Mouse (Mus musculus): ENCODE measurements around the gene 1700014D04Rik. TPM values are rescaled to one million over a fixed set of nuclear protein-coding genes. Genes with fewer than 3 reads are reported as not detected.
"Not testable (repeated sequence)": the region's sequence is repeated elsewhere in the genome, so short reads cannot be mapped to it uniquely, and the experiment has no call there.

Gene 1700014D04Rik
- total RNA-seq, 2 experiments from 2014 or later = 0.14 to 0.38 TPM

DNA sequence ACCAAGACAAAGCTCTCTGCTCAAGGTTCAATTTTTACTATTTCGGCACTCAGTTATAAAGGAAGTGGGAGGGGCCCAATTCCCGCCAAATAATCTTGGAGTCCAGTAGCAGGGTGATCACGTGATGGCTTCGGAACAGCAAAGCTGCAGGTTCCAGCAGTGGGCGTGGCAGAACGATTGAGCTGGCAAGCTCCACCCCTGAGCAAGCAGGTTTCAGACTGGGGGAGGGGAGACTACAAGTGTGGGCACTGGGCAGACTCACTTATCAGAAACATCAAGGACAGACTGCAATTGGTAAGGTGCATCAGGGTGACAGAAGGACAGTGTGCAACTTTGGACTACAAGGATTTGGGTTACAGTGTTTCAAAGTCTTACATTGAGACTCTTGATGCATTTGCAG lies 12.2 kb downstream of the 1700014D04Rik start:
- not testable (repeated sequence) for DNase-seq

DNA sequence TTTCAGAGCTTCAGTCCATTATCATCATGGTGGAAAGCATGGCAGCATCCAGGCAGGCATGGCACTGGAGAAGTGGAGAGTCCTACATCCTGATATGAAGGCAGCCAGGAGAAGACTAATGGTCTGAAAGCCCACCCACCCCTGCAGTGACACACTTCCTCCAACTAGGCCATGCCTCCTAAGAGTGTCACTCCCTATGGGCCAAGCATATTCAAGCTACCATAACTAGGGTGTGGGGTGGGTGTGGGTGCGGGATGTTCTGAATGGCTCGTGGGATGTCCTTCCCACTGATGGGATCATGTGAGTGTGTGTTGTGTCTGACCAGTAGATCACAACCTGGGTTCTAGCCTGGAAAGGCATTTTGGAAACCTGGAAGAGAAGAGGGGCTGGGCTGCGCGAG lies 12.6 kb downstream of the 1700014D04Rik start:
- DNase-seq = no peak

DNA sequence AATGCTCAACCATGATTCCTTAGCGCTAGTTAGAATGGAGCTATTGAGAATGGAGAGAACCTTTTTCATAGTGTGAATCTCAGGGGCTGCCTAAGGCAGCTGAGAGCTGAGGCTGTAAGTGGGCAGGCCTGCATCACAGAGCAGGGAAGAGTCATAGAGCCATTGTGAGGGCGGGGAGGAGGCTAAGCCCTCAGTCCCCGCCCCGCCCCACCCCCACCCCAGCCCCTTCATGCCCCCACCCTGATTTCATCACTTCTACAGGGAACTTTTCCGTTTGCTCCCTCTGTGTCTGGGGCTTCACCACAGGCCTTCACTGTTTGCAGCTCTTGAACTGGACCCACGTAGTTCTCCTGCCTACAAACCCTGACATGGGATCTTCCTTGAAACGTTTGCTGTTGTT lies 14.9 kb downstream of the 1700014D04Rik start, which contains the start of gene Spata31d1d:
Gene Spata31d1d, minus strand, starts transcription at position 101 of the 400 bp plus-strand sequence.
- DNase-seq = no peak

DNA sequence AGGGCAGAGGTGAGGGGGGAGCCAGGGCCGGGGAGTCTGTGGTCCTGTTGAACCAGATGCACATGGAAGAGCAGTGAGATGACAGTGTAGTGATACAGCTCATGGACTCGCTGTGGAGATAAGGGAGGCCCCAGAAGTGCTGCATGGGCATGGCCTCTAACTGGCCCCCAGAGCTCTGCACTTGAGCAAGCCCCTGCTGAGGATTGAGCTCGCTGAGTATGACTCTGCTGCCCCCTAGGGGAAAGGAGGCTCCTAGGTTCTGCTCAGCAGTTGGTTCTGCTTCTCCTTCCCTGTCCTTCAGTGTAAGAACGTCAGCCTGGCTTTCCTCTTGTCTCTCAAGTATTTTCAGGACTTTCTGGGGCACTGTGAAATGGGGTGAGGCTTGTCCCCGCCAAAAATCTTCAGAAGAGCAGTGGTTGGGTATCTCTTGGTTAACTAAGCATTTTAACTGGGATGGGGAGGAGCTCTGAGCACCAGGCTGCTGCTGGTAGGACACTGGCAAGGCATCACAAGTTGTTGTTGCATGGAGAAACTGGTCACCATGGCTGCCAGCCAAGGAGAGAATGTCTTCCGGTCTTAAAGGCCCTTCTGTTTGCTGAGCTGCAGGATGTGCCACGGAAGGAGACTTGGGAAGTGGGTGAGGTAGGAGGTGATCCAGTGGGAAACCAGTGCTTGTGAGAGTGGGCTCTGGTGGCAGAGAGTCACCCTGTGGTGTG lies 18.0 kb downstream of the 1700014D04Rik start:
- peak; percentile 90 for DNase-seq

DNA sequence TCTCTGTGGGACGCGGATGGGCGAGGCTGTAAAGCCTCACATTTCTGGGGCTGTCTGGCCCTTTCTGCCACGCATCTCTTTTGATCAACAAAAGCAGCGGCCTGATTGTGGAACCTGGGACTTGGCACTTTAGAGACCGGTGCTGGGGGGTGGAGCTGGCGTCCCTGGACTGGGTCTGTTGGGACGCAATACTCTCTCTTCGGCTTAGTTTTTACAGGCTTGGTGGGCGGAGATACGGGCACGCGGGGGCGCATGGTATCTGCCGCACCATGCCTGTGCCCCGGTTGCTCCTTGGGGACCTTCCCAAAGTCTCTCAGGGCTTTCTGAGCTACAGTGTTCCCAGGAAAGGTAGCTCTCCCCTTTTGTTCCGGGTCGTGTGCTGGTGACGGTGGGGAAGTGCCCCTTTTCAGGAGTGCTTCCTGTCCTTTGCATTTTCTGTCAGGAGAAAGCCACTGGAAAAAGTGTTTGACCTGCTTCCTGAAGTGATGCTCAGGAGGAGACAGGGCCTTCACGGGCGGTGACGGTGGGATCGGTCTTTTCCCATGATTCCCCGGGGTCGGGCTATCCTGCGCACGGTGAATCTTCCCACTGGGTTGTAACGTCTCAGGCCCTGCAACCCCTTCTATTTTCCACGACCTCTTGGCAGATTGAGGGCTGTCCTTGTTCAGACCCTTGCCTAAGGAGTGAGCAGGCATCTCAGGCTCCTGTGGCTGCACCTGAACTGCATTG lies 20.2 kb downstream of the 1700014D04Rik start:
- no peak for DNase-seq

DNA sequence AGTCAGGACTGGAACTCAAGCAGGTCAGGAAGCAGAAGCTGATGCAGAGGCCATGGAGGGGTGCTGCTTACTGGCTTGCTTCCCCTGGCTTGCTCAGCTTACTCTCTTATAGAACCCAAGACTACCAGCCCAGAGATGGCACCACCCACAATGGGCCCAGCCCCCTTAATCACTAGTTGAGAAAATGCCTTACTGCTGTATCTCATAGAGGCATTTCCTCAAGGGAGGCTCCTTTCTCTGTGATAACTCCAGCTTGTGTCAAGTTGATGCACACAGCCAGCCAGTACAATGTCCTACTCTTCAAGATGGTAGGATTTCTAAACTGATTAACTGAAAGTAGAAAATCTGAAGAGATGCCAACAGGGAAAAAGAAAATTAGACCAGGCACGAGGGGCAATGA lies 24.5 kb downstream of the 1700014D04Rik start:
- DNase-seq = not testable (repeated sequence)

DNA sequence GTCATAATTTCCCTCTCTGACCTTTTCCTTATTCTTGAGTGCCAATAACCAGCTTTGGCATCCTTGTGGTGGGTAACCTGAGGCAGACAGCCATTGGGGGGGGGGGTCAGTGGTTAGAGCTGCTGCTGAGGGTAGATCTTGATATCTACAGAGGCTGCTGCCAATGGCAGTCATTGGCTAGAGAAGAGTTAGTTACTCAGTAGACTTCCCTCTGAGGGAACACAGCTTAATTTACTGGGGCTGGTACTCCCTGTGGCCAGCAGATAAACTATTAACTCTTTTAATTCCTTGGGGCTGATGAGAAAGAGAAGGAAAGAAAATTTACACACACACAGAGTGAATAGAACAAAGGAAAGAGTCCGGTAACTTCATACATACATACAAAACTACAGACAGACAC lies 27.1 kb downstream of the 1700014D04Rik start:
- DNase-seq = no peak

DNA sequence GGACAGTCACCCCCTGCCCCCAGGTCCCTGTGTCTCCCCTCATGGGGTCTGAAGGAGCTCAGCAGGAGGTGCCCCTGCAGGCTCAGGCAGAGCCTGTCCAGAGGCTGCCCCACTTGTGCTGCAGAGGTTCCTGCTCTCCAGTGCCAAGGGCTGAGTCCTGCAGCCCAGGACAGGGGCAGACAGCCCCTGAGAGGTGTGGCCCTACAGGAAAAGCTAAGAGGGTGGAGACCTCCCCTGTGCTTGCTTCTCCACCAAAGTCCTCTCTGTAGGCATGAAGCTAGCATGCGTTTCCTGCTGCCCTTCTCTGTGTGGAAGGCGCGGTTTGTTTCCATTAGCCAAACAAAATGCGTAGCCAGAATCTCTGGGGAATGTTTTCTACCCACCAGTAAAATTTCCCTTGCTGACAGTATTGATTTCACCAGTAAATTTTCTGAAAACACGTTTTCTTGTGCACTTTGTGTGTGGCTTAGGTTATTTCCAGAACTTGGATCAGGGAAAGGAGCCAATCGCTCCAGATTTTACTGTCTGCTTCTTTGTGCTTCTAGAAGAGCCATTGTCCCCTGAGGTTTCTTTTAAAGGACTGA lies 27.6 kb downstream of the 1700014D04Rik start:
- peak; percentile 22 for DNase-seq

DNA sequence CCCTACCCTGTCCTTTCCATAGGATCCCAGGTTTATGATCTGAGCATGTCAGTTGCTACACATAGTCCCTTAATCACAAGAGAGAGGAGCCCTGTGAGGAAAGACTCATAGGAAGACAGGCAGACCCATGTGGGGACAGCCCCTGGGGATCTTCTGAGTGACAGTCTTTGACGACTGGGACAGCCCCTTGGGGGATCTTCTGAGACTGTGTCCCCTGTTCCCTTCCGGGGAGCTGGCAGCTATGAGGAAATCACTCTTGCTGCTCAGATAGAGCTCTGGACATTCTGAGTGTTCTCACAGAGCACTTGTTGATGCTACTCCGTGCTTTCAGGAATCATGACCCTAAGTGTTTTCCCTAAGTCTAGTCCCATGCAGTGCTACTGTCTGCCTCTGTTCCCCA lies 32.8 kb downstream of the 1700014D04Rik start:
- DNase-seq = no peak

DNA sequence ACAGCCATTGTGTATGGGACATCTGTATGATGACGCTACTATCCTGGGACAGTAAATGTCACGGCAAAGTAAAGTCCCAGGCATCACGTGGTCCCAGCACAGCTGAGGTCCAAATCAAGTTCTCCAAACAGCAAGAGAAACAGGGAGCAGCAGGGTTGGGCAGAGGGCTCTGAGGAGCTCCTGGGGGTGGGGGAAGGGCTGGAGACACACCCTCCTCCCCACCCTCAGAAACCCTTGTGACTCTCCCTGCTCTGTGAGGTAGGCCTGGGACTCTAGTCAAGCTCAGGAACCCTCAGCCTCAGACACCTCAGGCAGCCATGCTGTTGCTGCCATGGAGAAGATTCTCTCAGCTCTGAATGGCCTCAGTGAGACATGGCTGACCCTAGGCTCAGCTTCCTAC lies 34.6 kb downstream of the 1700014D04Rik start, which contains the start of gene Spata31d1b:
Gene Spata31d1b, plus strand, starts transcription at position 301 of the 400 bp plus-strand sequence.
- DNase-seq = not testable (repeated sequence)

DNA sequence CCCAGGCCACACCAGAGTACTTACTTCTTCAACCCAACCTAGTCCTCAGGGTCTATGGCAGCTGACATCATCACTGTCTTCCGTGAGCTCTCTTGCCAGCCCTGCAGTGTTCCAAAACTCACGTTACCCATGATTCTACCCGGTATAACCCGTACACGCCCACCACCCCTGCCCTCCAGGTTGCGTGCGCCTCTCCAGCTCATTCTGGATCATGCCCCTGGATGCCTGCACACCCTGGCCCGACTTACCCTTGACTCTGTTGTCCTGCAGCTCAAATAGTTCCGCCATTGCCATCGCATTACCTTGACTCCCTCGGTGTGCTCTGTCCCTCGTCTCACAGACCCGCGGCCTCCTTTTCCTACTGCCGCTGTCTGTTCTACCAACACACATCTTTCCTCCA lies 36.3 kb downstream of the 1700014D04Rik start, which contains the start of gene Spata31d1a:
Gene Spata31d1a, minus strand, starts transcription at position 101 of the 400 bp plus-strand sequence.
- no peak for DNase-seq

DNA sequence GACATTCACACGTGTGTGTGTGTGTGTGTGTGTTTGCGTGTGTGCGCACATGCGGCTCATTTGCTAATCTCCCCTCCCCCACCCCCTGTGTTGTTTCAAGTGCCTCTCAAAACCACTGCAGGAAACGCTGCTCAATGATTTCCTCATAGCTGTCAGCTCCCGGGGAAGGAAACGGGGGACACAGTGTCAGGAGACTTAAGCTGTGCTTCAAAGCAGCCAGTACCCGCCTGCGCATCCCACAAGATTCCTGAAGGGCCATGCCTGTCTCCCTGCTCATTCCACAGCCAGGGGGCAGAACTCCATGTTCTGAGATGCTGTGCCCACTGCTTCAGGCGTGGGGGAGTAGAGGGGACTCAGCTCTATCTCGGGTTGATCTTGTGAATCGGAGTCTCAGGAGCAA lies 42.0 kb downstream of the 1700014D04Rik start:
- DNase-seq = peak; percentile 32

DNA sequence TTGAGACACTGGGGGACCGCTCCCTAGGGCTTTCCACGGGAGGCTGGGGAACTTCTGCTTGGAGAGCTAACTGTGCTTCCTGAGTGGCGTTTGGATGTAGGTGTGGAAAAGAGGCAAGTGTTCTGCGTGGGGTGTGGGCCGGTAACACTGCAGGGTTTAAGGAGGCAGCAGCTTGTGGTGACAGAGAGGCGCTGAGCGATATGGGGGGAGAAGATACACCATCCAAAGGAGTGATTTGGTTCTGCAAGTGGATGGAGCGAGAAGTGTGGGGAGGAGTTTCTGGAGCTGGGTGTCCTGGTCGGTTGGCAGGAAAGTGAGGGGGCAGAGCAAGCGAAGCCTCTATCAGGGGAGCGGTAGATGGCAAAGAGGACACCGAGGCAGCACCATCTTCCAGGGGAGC lies 43.0 kb downstream of the 1700014D04Rik start:
- no peak for DNase-seq

DNA sequence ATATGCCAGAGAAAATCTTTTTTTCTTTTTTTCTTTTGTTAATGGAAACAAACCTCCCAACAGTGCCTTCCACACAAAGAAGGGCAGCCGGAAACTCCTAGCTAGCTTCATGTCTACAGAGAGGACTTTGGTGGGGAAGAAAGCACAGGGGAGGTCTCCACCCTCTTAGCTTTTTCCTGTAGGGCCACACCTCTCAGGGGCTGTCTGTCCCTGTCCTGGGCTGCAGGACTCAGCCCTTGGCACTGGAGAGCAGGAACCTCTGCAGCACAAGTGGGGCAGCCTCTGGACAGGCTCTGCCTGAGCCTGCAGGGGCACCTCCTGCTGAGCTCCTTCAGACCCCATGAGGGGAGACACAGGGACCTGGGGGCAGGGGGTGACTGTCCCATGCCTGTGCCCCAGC lies 46.4 kb downstream of the 1700014D04Rik start:
- not testable (repeated sequence) for DNase-seq

DNA sequence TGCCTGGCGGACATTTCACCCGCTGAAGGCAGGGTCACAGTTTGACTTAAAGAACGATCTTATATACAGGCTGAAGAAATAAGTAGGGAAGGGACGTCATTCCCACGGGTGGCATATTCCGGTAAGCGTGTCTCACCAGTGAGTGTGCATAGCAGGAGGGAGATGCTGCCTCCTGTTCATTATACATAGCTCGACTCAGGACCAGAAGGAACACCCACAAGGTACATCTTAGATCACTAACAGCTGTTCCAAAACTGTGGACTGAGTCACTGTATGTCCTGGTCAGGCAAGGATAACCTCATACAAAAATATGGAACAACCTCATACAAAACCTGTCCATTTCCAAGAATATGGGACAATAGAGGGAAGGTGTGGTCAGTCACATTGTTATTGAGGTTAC lies 47.4 kb downstream of the 1700014D04Rik start:
- no peak for DNase-seq

DNA sequence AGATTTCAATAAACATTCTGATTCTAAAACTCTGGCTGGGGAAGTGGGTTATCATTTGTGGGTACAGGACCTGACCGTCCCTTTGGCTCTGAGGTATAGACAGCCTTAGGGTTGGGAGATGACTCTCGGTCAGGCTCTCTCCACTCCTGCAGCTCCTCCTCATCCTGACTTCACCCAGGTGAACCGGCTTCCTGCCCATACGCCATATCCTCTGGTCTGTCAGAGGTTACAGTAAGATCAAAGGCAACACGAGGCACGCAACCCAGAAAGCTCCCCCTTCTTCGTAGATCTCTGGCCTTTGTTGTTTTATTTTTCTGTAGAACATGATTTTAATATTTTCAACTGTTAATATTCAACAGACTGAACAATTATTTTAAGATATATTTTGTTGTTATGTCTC lies 50.8 kb downstream of the 1700014D04Rik start:
- no peak for DNase-seq

DNA sequence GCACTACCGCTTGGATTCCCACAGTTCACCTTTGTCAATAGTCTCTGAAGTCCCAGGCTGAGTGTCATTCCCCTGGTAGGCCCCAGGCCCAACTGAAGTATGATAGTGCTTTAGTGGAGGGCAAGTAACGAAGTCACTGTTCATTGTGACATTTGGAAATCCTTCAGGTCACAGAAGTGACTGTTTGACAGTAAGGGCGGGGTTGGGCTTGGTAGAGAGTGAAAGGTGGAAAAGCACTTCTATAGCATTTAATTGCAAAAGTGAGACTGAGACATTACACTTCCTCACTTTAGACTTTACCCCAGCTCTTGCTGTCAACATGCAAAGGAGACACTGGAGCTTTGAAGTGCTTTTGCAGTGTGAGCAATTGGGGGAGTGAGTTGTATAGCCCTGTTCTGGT lies 52.5 kb downstream of the 1700014D04Rik start, which contains the start of gene 4921517D22Rik:
Gene 4921517D22Rik, minus strand, starts transcription at position 101 of the 400 bp plus-strand sequence.
- no peak for DNase-seq

DNA sequence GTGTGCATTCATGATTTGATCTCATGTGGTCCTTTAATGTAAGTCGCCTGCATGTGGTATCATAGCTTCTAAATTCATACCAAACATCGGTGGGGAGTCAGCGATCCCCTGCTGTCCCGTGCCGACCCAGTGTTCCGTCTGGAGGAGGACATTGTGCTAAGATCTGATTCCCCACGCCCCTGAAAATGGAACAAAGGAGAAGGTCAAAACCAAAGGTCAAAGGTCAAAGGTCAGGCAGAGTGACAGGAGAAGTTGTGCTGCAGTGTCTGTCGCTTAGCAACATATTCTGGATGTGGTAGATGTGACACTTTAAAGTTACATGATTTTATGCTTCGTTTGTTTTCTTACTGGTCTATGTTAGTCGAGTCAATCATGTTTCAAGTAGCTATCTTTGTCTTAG lies 55.1 kb downstream of the 1700014D04Rik start:
- no peak for DNase-seq

Other genes with a start within 250 kb of the 1700014D04Rik start
- gene Agtpbp1, start 161.5 kb downstream of the 1700014D04Rik start, total RNA-seq (2021) = 10 to 100 TPM; 38.2 to 38.7 TPM
- gene Naa35, start 161.5 kb downstream of the 1700014D04Rik start, total RNA-seq (2021) = 10 to 100 TPM; 81.9 to 98.9 TPM
- 10 to 100 TPM; 29.0 to 31.5 TPM for gene Golm1, start 70.9 kb downstream of the 1700014D04Rik start, total RNA-seq (2021)
- not detected for gene 4921517D22Rik, start 52.6 kb downstream of the 1700014D04Rik start, total RNA-seq (2021)
- not detected for gene Spata31d1a, start 36.4 kb downstream of the 1700014D04Rik start, total RNA-seq (2021)
- gene Spata31d1b, start 34.5 kb downstream of the 1700014D04Rik start, total RNA-seq (2021) = not detected
- not detected for gene Spata31d1d, start 15.0 kb downstream of the 1700014D04Rik start, total RNA-seq (2021)
- gene Isca1, start 23.1 kb upstream of the 1700014D04Rik start, total RNA-seq (2021) = 100 to 1,000 TPM; 158 to 168 TPM
- not detected for gene Gm49354, start 35.5 kb upstream of the 1700014D04Rik start, total RNA-seq (2021)
- gene Tut7, start 76.4 kb upstream of the 1700014D04Rik start, total RNA-seq (2021) = 10 to 100 TPM; 52.2 to 54.1 TPM

All from heart, postnatal 4 days (tissue).